In genomic region chr9:58159855-58160254, GRCm38 (mm10) we compare ENCODE assay signal across 10 mouse cellular contexts. TPM values are rescaled to one million over a fixed set of nuclear protein-coding genes. Genes with fewer than 3 reads are reported as not detected.
DNase-seq lines count a peak whose midpoint lies in the region; ATAC-seq lines count a peak whose summit lies in the region.
"Had no signal": no experiment of that assay in that cellular context is flagged by ENCODE, and none has a peak within 500 bp of the region (broad histone marks: within the 10 kb centered on the region; RNA-seq: fewer than 3 reads in every experiment).

No protein-coding gene starts in this region.

- 48% methylated on average over 4 of the region's 4 CpGs for WGBS in kidney, embryonic 14.5 days
- 41% methylated on average over 4 of the region's 4 CpGs for WGBS in embryonic facial prominence, embryonic 15.5 days

- H3K36me3 ChIP-seq in kidney, embryonic 14.5 days (ENCODE audit: control insufficient read depth, insufficient read depth, low read length), result no peaks in the 10 kb centered on the region; the same call in 1 of the 2 replicates
- H3K36me3 ChIP-seq in embryonic facial prominence, embryonic 15.5 days, result no peaks in the 10 kb centered on the region

- peak overlapping the region; percentile 90 for H3K27ac ChIP-seq in kidney, embryonic 14.5 days (ENCODE audit: low read depth, low read length)
- H3K27ac ChIP-seq in embryonic facial prominence, embryonic 15.5 days (replicated peaks), result peak overlapping the region; percentile 98

- DNase-seq in kidney, adult 8-10 months, result no peak
- peak; percentile 67 for DNase-seq in MN1 (ENCODE audit: low spot score)
- peak; percentile 69 for DNase-seq in layer of hippocampus, adult 9-11 months
- no peak for DNase-seq in embryo, embryonic 10 days (ENCODE audit: low spot score)
- DNase-seq in adrenal gland, adult 8-10 months, result no peak

- H3K9ac ChIP-seq in kidney, embryonic 14.5 days (ENCODE audit: low read depth, low read length), result no peak overlapping the region
- H3K9ac ChIP-seq in embryonic facial prominence, embryonic 15.5 days, result no peak overlapping the region

- H3K27me3 ChIP-seq in kidney, embryonic 14.5 days (ENCODE audit: control insufficient read depth, insufficient read depth, low read length), result no peaks in the 10 kb centered on the region
- no peaks in the 10 kb centered on the region for H3K27me3 ChIP-seq in embryonic facial prominence, embryonic 15.5 days

- ATAC-seq in kidney, embryonic 14.5 days (ENCODE audit: low FRiP score, low TSS enrichment), result no peak
- no peak for ATAC-seq in embryonic facial prominence, embryonic 15.5 days (ENCODE audit: insufficient number of reproducible peaks, low FRiP score, low TSS enrichment, low read depth)
- no peak for ATAC-seq in cerebellum, adult (ENCODE audit: insufficient number of reproducible peaks, low FRiP score, low TSS enrichment)

- H3K4me2 ChIP-seq in kidney, embryonic 14.5 days (replicated peaks; ENCODE audit: low read depth, low read length), result no peak overlapping the region
- no peak overlapping the region for H3K4me2 ChIP-seq in embryonic facial prominence, embryonic 15.5 days (replicated peaks)

- no peaks in the 10 kb centered on the region for H3K9me3 ChIP-seq in kidney, embryonic 14.5 days (ENCODE audit: control insufficient read depth, low read length)
- H3K9me3 ChIP-seq in embryonic facial prominence, embryonic 15.5 days (replicated peaks), result no peaks in the 10 kb centered on the region

- H3K4me1 ChIP-seq in kidney, embryonic 14.5 days (ENCODE audit: control insufficient read depth, insufficient read depth, low read length), result peaks cover 33% of the 10 kb centered on the region
- peaks cover 57% of the 10 kb centered on the region for H3K4me1 ChIP-seq in embryonic facial prominence, embryonic 15.5 days

- no peak overlapping the region for H3K4me3 ChIP-seq in kidney, embryonic 14.5 days (ENCODE audit: low read length)
- no peak overlapping the region for H3K4me3 ChIP-seq in embryonic facial prominence, embryonic 15.5 days (replicated peaks)

RNA-seq across cellular contexts. Expression of gene Ccdc33, which starts 41.2 kb away (rescaled TPM):
- polyA plus RNA-seq in kidney, embryonic 14.5 days (2014; fragmentation: Nextera tagmentation; extraction: Ambion mirVana), result 0.09 and 0.57 TPM in 2 replicates
- polyA plus RNA-seq in embryonic facial prominence, embryonic 15.5 days (2015; fragmentation: Nextera tagmentation; extraction: Ambion mirVana), result 1.3 and 1.6 TPM in 2 replicates
- 1 to 10 TPM in 2 of 4 experiments, under 1 TPM in 1, not detected in 1; 0.49 to 2.4 (median 1.2) TPM for total RNA-seq in adrenal gland, adult 8-10 months (2022)
- total RNA-seq: gastrocnemius, postnatal 36 days; liver, adult 2 months had no signal
- polyA plus RNA-seq: liver, adult 2 months had no signal

RNA-seq across cellular contexts. Expression of gene Islr, which starts 44.3 kb away (rescaled TPM):
- polyA plus RNA-seq in kidney, embryonic 14.5 days (2014; fragmentation: Nextera tagmentation; extraction: Ambion mirVana), result 47.4 and 48.6 TPM in 2 replicates
- 150 and 165 TPM in 2 replicates for polyA plus RNA-seq in embryonic facial prominence, embryonic 15.5 days (2015; fragmentation: Nextera tagmentation; extraction: Ambion mirVana)
- 10 to 100 TPM; 23.6 to 40.9 (median 28.1) TPM for total RNA-seq in adrenal gland, adult 8-10 months (2022)

RNA-seq across cellular contexts. Expression of gene Islr2, which starts 44.3 kb away (rescaled TPM):
- 0.12 and 0.23 TPM in 2 replicates for polyA plus RNA-seq in kidney, embryonic 14.5 days (2014; fragmentation: Nextera tagmentation; extraction: Ambion mirVana)
- 0.80 and 0.81 TPM in 2 replicates for polyA plus RNA-seq in embryonic facial prominence, embryonic 15.5 days (2015; fragmentation: Nextera tagmentation; extraction: Ambion mirVana)
- total RNA-seq in adrenal gland, adult 8-10 months (2022), result 1 to 10 TPM; 1.2 to 1.9 (median 1.7) TPM
- total RNA-seq: liver, adult 2 months had no signal
- polyA plus RNA-seq: liver, adult 2 months had no signal

Comparison
In these comparisons a context has a peak if more than half of its experiments do, and no peak if none do; other contexts are left out.
1. DNase-seq: peak in MN1 (single experiment) and layer of hippocampus, adult 9-11 months (single experiment); none in kidney, adult 8-10 months (0 of 2), embryo, embryonic 10 days (single experiment) and adrenal gland, adult 8-10 months (single experiment).